9 mouse cellular contexts compared by ENCODE assay signal in genomic region chr16:40739015-40739414, GRCm38 (mm10).
DNase-seq lines count a peak whose midpoint lies in the region; ATAC-seq and TF ChIP-seq lines count a peak whose summit lies in the region.
"Had no signal": no experiment of that assay in that cellular context is flagged by ENCODE, and none has a peak within 500 bp of the region (broad histone marks: within the 10 kb centered on the region; RNA-seq: fewer than 3 reads in every experiment).

No protein-coding gene starts in this region.

- no peak overlapping the region for H3K27ac ChIP-seq in kidney, embryonic 14.5 days (ENCODE audit: low read depth, low read length)
- no peak overlapping the region for H3K27ac ChIP-seq in forebrain, embryonic 12.5 days
- no peak overlapping the region for H3K27ac ChIP-seq in liver, postnatal 0 days (ENCODE audit: low read depth)
- H3K27ac ChIP-seq: lung, embryonic 15.5 days had no signal

- peak; percentile 70 for TF ChIP-seq CTCF in liver, postnatal 0 days (IDR thresholded peaks at IDR 0.05; ENCODE audit: low read depth)

- H3K27me3 ChIP-seq in kidney, embryonic 14.5 days (ENCODE audit: control insufficient read depth, insufficient read depth, low read length): no peaks in the 10 kb centered on the region
- no peaks in the 10 kb centered on the region for H3K27me3 ChIP-seq in forebrain, embryonic 12.5 days
- H3K27me3 ChIP-seq in liver, postnatal 0 days (ENCODE audit: insufficient read depth, low read length): no peaks in the 10 kb centered on the region
- H3K27me3 ChIP-seq: lung, embryonic 15.5 days had no signal

- H3K9me3 ChIP-seq in kidney, embryonic 14.5 days (ENCODE audit: control insufficient read depth, low read length): no peaks in the 10 kb centered on the region
- no peaks in the 10 kb centered on the region for H3K9me3 ChIP-seq in forebrain, embryonic 12.5 days
- H3K9me3 ChIP-seq in liver, postnatal 0 days (ENCODE audit: low read length): no peaks in the 10 kb centered on the region
- H3K9me3 ChIP-seq: lung, embryonic 15.5 days had no signal

- H3K36me3 ChIP-seq in kidney, embryonic 14.5 days (ENCODE audit: control insufficient read depth, insufficient read depth, low read length): no peaks in the 10 kb centered on the region
- no peaks in the 10 kb centered on the region for H3K36me3 ChIP-seq in forebrain, embryonic 12.5 days (replicated peaks)
- no peaks in the 10 kb centered on the region for H3K36me3 ChIP-seq in liver, postnatal 0 days (replicated peaks; ENCODE audit: insufficient read depth, low read length)
- H3K36me3 ChIP-seq: lung, embryonic 15.5 days had no signal

- WGBS in kidney, embryonic 14.5 days: 39% methylated on average over 6 of the region's 6 CpGs
- WGBS in forebrain, embryonic 12.5 days: 34% methylated on average over 6 of the region's 6 CpGs
- WGBS in liver, postnatal 0 days (ENCODE audit: insufficient replicate concordance): 33% methylated on average over 6 of the region's 6 CpGs

- no peak overlapping the region for H3K4me3 ChIP-seq in kidney, embryonic 14.5 days (ENCODE audit: low read length)
- no peak overlapping the region for H3K4me3 ChIP-seq in forebrain, embryonic 12.5 days (replicated peaks)
- no peak overlapping the region for H3K4me3 ChIP-seq in liver, postnatal 0 days (ENCODE audit: low read depth, low read length)
- H3K4me3 ChIP-seq: lung, embryonic 15.5 days had no signal

- no peak for TF ChIP-seq EP300 in liver, postnatal 0 days (IDR thresholded peaks at IDR 0.05; ENCODE audit: low read depth)

- H3K9ac ChIP-seq in kidney, embryonic 14.5 days (ENCODE audit: low read depth, low read length): no peak overlapping the region
- no peak overlapping the region for H3K9ac ChIP-seq in forebrain, embryonic 12.5 days
- no peak overlapping the region for H3K9ac ChIP-seq in liver, postnatal 0 days (replicated peaks)
- H3K9ac ChIP-seq: lung, embryonic 15.5 days had no signal

- no peak overlapping the region for H3K4me2 ChIP-seq in kidney, embryonic 14.5 days (replicated peaks; ENCODE audit: low read depth, low read length)
- H3K4me2 ChIP-seq in forebrain, embryonic 12.5 days: no peak overlapping the region
- no peak overlapping the region for H3K4me2 ChIP-seq in liver, postnatal 0 days (ENCODE audit: low read depth, low read length)
- H3K4me2 ChIP-seq: lung, embryonic 15.5 days had no signal

- no peak for ATAC-seq in kidney, embryonic 14.5 days (ENCODE audit: low FRiP score, low TSS enrichment)
- ATAC-seq in forebrain, embryonic 12.5 days (ENCODE audit: low FRiP score): peak; percentile 75
- no peak for ATAC-seq in liver, postnatal 0 days

- H3K4me1 ChIP-seq in kidney, embryonic 14.5 days (ENCODE audit: control insufficient read depth, insufficient read depth, low read length): no peaks in the 10 kb centered on the region
- H3K4me1 ChIP-seq in forebrain, embryonic 12.5 days: no peaks in the 10 kb centered on the region
- H3K4me1 ChIP-seq in liver, postnatal 0 days (ENCODE audit: insufficient read depth): no peaks in the 10 kb centered on the region
- H3K4me1 ChIP-seq: lung, embryonic 15.5 days had no signal

- peak; percentile 49 for DNase-seq in kidney, adult 18-20 months
- peak; percentile 91 for DNase-seq in brain, adult 2 months (ENCODE audit: low read depth, low spot score)
- peak; percentile 46 to 74 for DNase-seq in kidney, postnatal 25 days
- DNase-seq in liver, postnatal 0 days: peak; percentile 54
- peak; percentile 19 for DNase-seq in skeletal muscle tissue, adult 2 months (ENCODE audit: low read depth, low spot score)
- DNase-seq in thymus, adult 18-20 months: no peak

Comparison
In these comparisons a context has a peak if more than half of its experiments do, and no peak if none do; other contexts are left out.
1. DNase-seq: peak in kidney, adult 18-20 months (single experiment), brain, adult 2 months (single experiment), kidney, postnatal 25 days (2 of 2), liver, postnatal 0 days (single experiment) and skeletal muscle tissue, adult 2 months (single experiment); none in thymus, adult 18-20 months (0 of 2).